Mouse (Mus musculus) liver, embryonic 14.5 days (tissue): ENCODE data around the gene Pygo2.
A peak's percentile ranks its signal among the peaks of the same experiment; 100 is the strongest.

Experiments used
- CTCF ChIP-seq: IDR thresholded peaks from 2 replicates; pipeline ENCODE4 v1.5.1; 2016; ENCODE audit warnings: antibody characterized with exemption, low read depth, control low read depth
- EP300 ChIP-seq: IDR thresholded peaks from 2 replicates; pipeline ENCODE4 v1.6.1; 2016; ENCODE audit warnings: antibody characterized with exemption, low read depth

GRCm38 (mm10) chr3:89411490-89412393 is 18.3 kb upstream of the Pygo2 start, which contains the start of gene Flad1:
- TF ChIP-seq EP300 = peak; percentile 76; the same call in 1 of the 2 replicates
- TF ChIP-seq CTCF = no peak
